Mouse (Mus musculus) thymus, postnatal 0 days (tissue): ENCODE data around the gene B4galnt4. TPM values are rescaled to one million over a fixed set of nuclear protein-coding genes. Genes with fewer than 3 reads are reported as not detected.

Experiments
- DNase-seq: peaks from one replicate; pipeline ENCODE4 v3.0.0-alpha.2; 2015; ENCODE audit warnings: low spot score
- polyA plus RNA-seq: library from polyadenylated mRNA; unstranded; fragments of >200 nt; fragmentation: Nextera tagmentation; extraction: Ambion mirVana; gene quantifications from 2 replicates; pipeline ENCODE4 v1.2.1, GENCODE M21; 2015

The B4galnt4 gene
- polyA plus RNA-seq, 1 experiment from 2014 or later: 2.0 TPM

GRCm38 (mm10) chr7:141119487-141119886 lies 58.6 kb downstream of the B4galnt4 start:
- DNase-seq: no peak

GRCm38 (mm10) chr7:141120605-141121004 lies 59.7 kb downstream of the B4galnt4 start:
- DNase-seq: no peak

- no peak for DNase-seq
These were observed 60.2 kb downstream of the B4galnt4 start for GRCm38 (mm10) chr7:141121051-141121531.

Other genes starting within 250 kb of the B4galnt4 start
- 0.49 and 0.57 TPM in 2 replicates for gene Zfp941, start 238.9 kb upstream of the B4galnt4 start, polyA plus RNA-seq
- 3.6 and 4.0 TPM in 2 replicates for gene Urah, start 226.1 kb upstream of the B4galnt4 start, polyA plus RNA-seq
- 2.0 and 2.2 TPM in 2 replicates for gene Scgb1c1, start 215.6 kb upstream of the B4galnt4 start, polyA plus RNA-seq
- not detected in 2 replicates for gene Odf3, start 213.3 kb upstream of the B4galnt4 start, polyA plus RNA-seq
- gene Gm45785, start 204.8 kb upstream of the B4galnt4 start, polyA plus RNA-seq: not detected in 2 replicates
- 70.6 and 78.5 TPM in 2 replicates for gene Ric8a, start 204.1 kb upstream of the B4galnt4 start, polyA plus RNA-seq
- gene Bet1l, start 203.5 kb upstream of the B4galnt4 start, polyA plus RNA-seq: 42.8 and 52.4 TPM in 2 replicates
- 274 and 296 TPM in 2 replicates for gene Psmd13, start 179.1 kb upstream of the B4galnt4 start, polyA plus RNA-seq
- 17.5 and 19.4 TPM in 2 replicates for gene Sirt3, start 178.8 kb upstream of the B4galnt4 start, polyA plus RNA-seq
- gene Cox8b, start 160.7 kb upstream of the B4galnt4 start, polyA plus RNA-seq: 1.9 and 3.2 TPM in 2 replicates
- 0.74 and 0.81 TPM in 2 replicates for gene Nlrp6, start 140.2 kb upstream of the B4galnt4 start, polyA plus RNA-seq
- gene Pgghg, start 119.7 kb upstream of the B4galnt4 start, polyA plus RNA-seq: 15.5 and 18.6 TPM in 2 replicates
- gene Ifitm5, start 110.8 kb upstream of the B4galnt4 start, polyA plus RNA-seq: 0.39 and 0.63 TPM in 2 replicates
- not detected in 2 replicates for gene Gm45717, start 105.2 kb upstream of the B4galnt4 start, polyA plus RNA-seq
- gene Ifitm2, start 105.1 kb upstream of the B4galnt4 start, polyA plus RNA-seq: 443 and 459 TPM in 2 replicates
- 109 and 131 TPM in 2 replicates for gene Ifitm1, start 93.9 kb upstream of the B4galnt4 start, polyA plus RNA-seq
- gene Ifitm3, start 50.3 kb upstream of the B4galnt4 start, polyA plus RNA-seq: 987 and 1,033 TPM in 2 replicates
- gene Ifitm6, start 43.2 kb upstream of the B4galnt4 start, polyA plus RNA-seq: 0.73 and 0.95 TPM in 2 replicates
- not detected in 2 replicates for gene Gm17387, start 32.0 kb upstream of the B4galnt4 start, polyA plus RNA-seq
- 45.1 and 47.8 TPM in 2 replicates for gene Pkp3, start 17.1 kb downstream of the B4galnt4 start, polyA plus RNA-seq
- gene Sigirr, start 39.5 kb downstream of the B4galnt4 start, polyA plus RNA-seq: 45.9 and 51.9 TPM in 2 replicates
- gene Ano9, start 56.7 kb downstream of the B4galnt4 start, polyA plus RNA-seq: 0.18 and 0.33 TPM in 2 replicates
- gene Ptdss2, start 61.3 kb downstream of the B4galnt4 start, polyA plus RNA-seq: 25.5 and 28.8 TPM in 2 replicates
- gene Rnh1, start 111.8 kb downstream of the B4galnt4 start, polyA plus RNA-seq: 71.2 and 72.2 TPM in 2 replicates
- 58.8 and 66.5 TPM in 2 replicates for gene Hras, start 132.9 kb downstream of the B4galnt4 start, polyA plus RNA-seq
- 2.5 and 2.9 TPM in 2 replicates for gene Lrrc56, start 133.1 kb downstream of the B4galnt4 start, polyA plus RNA-seq
- gene Lmntd2, start 153.0 kb downstream of the B4galnt4 start, polyA plus RNA-seq: 1.1 and 1.8 TPM in 2 replicates
- 19.7 and 20.6 TPM in 2 replicates for gene Rassf7, start 154.8 kb downstream of the B4galnt4 start, polyA plus RNA-seq
- gene Phrf1, start 167.7 kb downstream of the B4galnt4 start, polyA plus RNA-seq: 63.0 and 67.4 TPM in 2 replicates
- gene Irf7, start 205.4 kb downstream of the B4galnt4 start, polyA plus RNA-seq: 46.6 and 46.7 TPM in 2 replicates
- 0.42 and 0.73 TPM in 2 replicates for gene Cdhr5, start 215.7 kb downstream of the B4galnt4 start, polyA plus RNA-seq
- gene Sct, start 218.0 kb downstream of the B4galnt4 start, polyA plus RNA-seq: 3.9 and 5.0 TPM in 2 replicates
- 0.33 and 0.40 TPM in 2 replicates for gene Drd4, start 230.9 kb downstream of the B4galnt4 start, polyA plus RNA-seq